Mouse (Mus musculus): ENCODE measurements at regions not wholly inside any gene's neighbourhood (a gene's known extent, or its start where the extent isn't known, plus 50 kb on each side); places are given as distances from the start of the nearest gene placed in this dataset.

GRCm38 (mm10) chr8:24284966-24285365, 440.7 kb downstream of the Adam3 start:
- no peak for TF ChIP-seq POLR2A (IDR thresholded peaks at IDR 0.05; ENCODE audit: control insufficient read depth, extremely low read depth, insufficient read depth, low read length, poor library complexity)
- TF ChIP-seq CTCF (IDR thresholded peaks at IDR 0.05; ENCODE audit: borderline replicate concordance, control insufficient read depth, extremely low read depth, insufficient read depth, low read length, poor library complexity), result no peak
